Mouse (Mus musculus) heart, adult 2 months (tissue): Measurements from ENCODE around the gene Hadh.

Source experiments
- CTCF ChIP-seq: fragments of 200-600 bp; IDR thresholded peaks from 2 replicates; pipeline ENCODE4 v1.8.1; 2022; ENCODE audit warnings: antibody characterized with exemption, mild to moderate bottlenecking, moderate library complexity
- EP300 ChIP-seq: fragments of 200-500 bp; IDR thresholded peaks from 2 replicates; pipeline ENCODE4 v1.6.1; 2011; ENCODE audit warnings: low read depth, low read length, control low read depth; ENCODE audit not compliant: insufficient read depth

DNA sequence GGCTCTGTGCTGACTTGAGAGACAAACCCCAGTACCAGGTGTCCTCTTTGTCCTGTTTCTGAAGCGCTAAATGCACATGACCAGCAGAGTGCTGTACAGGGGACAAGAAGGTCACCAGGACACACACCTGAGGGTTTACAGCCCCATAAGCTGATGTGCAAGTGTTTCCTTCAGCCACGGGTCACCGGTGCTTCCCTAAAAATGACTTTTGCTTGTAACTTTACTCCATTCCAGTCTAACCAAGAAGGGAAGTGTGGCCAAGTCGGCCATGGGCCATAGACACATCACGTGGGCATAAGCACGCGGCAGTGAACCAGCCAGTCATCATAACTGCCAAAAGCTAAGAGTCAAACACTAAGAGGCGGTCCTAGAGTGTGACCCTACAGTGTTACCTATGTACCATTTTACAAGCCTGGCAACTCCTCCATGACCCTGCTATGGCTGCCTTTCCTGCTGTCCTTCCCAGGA lies 25.3 kb downstream of the Hadh start:
- no peak for TF ChIP-seq CTCF
- no peak; the same call in 1 of the 2 replicates for TF ChIP-seq EP300
